Mouse (Mus musculus) C2C12 (cell line): ENCODE data around the gene Cox8a. TPM values are rescaled to one million over a fixed set of nuclear protein-coding genes. Genes with fewer than 3 reads are reported as not detected.

Experiments used
- H3K27me3 ChIP-seq: one replicate; pipeline ENCODE4 v1.6.1; 2011; ENCODE audit not compliant: control insufficient read depth, insufficient read depth, insufficient read length
- H3K36me3 ChIP-seq: one replicate; pipeline ENCODE4 v1.6.1; 2011; ENCODE audit not compliant: control insufficient read depth, insufficient read depth
- H3K4me3 ChIP-seq: one replicate; pipeline ENCODE4 v1.5.1; 2011; ENCODE audit warnings: mild to moderate bottlenecking, control low read depth; ENCODE audit not compliant: poor library complexity, insufficient read depth, severe bottlenecking
- H3K79me2 ChIP-seq: one replicate; pipeline ENCODE4 v1.6.1; 2011; ENCODE audit not compliant: control insufficient read depth, insufficient read depth
- H3K79me3 ChIP-seq: one replicate; pipeline ENCODE4 v1.6.1; 2011; ENCODE audit warnings: low read depth, control low read depth
- H3ac ChIP-seq: one replicate; pipeline ENCODE3; 2011; ENCODE audit warnings: low read depth; ENCODE audit not compliant: control insufficient read depth, insufficient read length
- CEBPB ChIP-seq: IDR thresholded peaks from one replicate; pipeline ENCODE4 v1.6.1; 2011; ENCODE audit warnings: low read depth, mild to moderate bottlenecking, control low read depth, moderate library complexity
- CTCF ChIP-seq: IDR thresholded peaks from one replicate; pipeline ENCODE4 v1.5.1; 2011; ENCODE audit not compliant: control insufficient read depth, insufficient read depth, insufficient read length
- FOSL1 ChIP-seq: IDR thresholded peaks from one replicate; pipeline ENCODE4 v1.8.0; 2011; ENCODE audit warnings: mild to moderate bottlenecking, low read length; ENCODE audit not compliant: poor library complexity, insufficient read depth, severe bottlenecking
- MAX ChIP-seq: IDR thresholded peaks from one replicate; pipeline ENCODE4 v1.6.1; 2011; ENCODE audit warnings: mild to moderate bottlenecking, control low read depth
- MYOD1 ChIP-seq: IDR thresholded peaks from one replicate; pipeline ENCODE4 v1.6.1; 2011; ENCODE audit warnings: low read depth; ENCODE audit not compliant: control insufficient read depth, insufficient read length
- MYOG ChIP-seq: IDR thresholded peaks from one replicate; pipeline ENCODE4 v1.6.1; 2011; ENCODE audit not compliant: control insufficient read depth, insufficient read length; ENCODE audit errors: extremely low read depth
- USF1 ChIP-seq: IDR thresholded peaks from one replicate; pipeline ENCODE4 v1.6.1; 2011; ENCODE audit warnings: low read depth, mild to moderate bottlenecking, control low read depth, moderate library complexity
- polyA plus RNA-seq: library from polyadenylated mRNA; unstranded; fragments of >200 nt; fragmentation: generic; extraction: Trizol; gene quantifications from one replicate; pipeline ENCODE4 v1.2.1, GENCODE M21; 2012; ENCODE audit warnings: missing spikeins

The Cox8a gene
- polyA plus RNA-seq, 1 experiment = 960 TPM

DNA sequence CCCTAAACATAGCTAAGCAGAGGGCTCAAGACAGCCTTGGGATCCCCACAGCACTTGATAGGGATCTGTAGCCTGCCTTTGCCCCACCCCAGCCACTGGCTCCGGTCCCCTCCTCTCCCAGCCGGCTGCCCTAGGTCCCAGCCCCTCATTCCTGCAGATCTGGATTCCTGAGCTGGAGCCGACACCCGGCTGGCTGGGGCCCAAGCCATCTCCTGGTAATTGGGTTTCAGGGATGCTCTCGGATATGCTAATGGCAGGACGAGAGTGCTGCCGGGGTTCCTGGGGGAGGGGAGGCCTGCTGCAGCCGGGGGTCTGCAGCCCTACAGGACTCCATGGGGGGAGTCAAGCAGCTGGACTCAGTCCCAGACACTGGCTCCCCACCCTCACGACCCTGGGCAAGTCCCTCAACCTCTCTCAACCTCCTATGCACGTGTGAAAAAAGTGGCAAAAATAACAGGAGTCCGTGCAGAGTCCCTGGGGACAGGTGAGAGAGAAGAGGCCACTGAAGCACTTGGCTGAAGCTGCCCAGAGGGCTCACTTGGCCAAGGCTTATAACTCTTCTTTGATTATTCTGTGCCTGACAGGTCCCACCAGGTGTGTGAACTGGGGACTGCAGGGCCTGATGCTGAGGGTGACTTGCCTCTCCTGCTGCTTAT, 41.2 kb downstream of the Cox8a start:
- Histone ChIP-seq H3K4me3 (no peak overlapping the region), H3ac (no peak overlapping the region), H3K36me3 (no peaks in the 10 kb centered on the region), H3K79me3 (no peaks in the 10 kb centered on the region), H3K79me2 (no peaks in the 10 kb centered on the region), H3K27me3 (no peaks in the 10 kb centered on the region)
- TF ChIP-seq MYOG (no peak), CEBPB (no peak), CTCF (no peak), USF1 (no peak), MAX (no peak), FOSL1 (no peak), MYOD1 (no peak)

- H3K27me3 ChIP-seq = no peaks in the 10 kb centered on the region
- no peaks in the 10 kb centered on the region for H3K79me2 ChIP-seq
- no peak overlapping the region for H3K4me3 ChIP-seq
- H3K79me3 ChIP-seq = no peaks in the 10 kb centered on the region
- no peaks in the 10 kb centered on the region for H3K36me3 ChIP-seq
- TF ChIP-seq CTCF = no peak
- no peak for TF ChIP-seq MYOD1
- no peak for TF ChIP-seq MYOG
- TF ChIP-seq MAX = no peak
- TF ChIP-seq CEBPB = no peak
- TF ChIP-seq FOSL1 = no peak
- no peak for TF ChIP-seq USF1
- H3ac ChIP-seq = no peak overlapping the region
Measured at GRCm38 (mm10) chr19:7172051-7172866, 45.2 kb downstream of the Cox8a start.

DNA sequence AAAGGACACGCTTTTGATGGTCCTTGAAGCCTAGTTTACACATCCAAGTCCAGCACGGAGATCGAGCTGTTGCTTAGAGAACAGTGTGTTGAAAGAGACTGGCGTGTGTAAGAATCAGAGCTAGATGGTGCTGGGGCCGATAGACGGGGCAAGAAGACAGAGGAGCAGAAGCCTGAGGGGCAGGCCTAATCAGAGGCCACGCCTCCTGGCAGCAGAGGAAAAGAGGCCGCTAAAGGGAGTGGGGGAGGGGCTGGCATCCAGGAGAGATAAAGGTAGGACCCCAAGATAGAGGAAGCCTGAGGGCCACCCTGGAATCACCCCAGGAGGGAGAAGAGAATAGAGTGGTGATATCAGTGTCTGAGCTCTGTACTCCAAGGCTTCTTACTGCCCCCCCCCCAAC, 46.0 kb downstream of the Cox8a start:
- Histone ChIP-seq H3K36me3 (no peaks in the 10 kb centered on the region), H3K27me3 (peaks cover 7% of the 10 kb centered on the region), H3ac (no peak overlapping the region), H3K79me2 (no peaks in the 10 kb centered on the region), H3K79me3 (no peaks in the 10 kb centered on the region), H3K4me3 (no peak overlapping the region)
- no peak for TF ChIP-seq MYOG
- TF ChIP-seq CTCF = no peak
- TF ChIP-seq USF1 = no peak
- TF ChIP-seq MYOD1 = no peak
- TF ChIP-seq CEBPB = no peak
- no peak for TF ChIP-seq FOSL1
- no peak for TF ChIP-seq MAX

DNA sequence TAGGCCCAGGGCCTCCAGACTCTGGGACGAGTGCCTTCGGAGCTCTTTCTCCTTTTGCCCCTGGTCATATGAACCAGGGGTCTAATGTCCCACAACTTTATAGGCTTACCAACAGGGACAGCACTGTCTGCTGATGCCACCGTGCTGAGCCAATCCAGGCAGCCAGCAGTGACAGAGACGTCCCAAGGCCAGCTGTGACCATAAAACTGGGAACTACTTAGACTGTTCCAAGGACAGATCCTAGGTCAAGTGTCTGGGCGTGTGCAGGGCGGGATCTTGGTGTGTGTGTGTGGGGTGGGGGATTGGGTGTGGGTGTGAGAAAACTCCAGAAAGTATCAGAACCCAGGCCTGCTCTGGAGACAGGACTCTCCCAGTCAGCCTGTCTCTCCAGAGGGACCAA, 46.5 kb downstream of the Cox8a start:
- no peak overlapping the region for H3K4me3 ChIP-seq
- no peak overlapping the region for H3ac ChIP-seq
- H3K36me3 ChIP-seq = no peaks in the 10 kb centered on the region
- TF ChIP-seq FOSL1 (no peak), MYOG (no peak), MYOD1 (no peak), CTCF (no peak), CEBPB (no peak), USF1 (no peak), MAX (no peak)
- H3K27me3 ChIP-seq = peaks cover 13% of the 10 kb centered on the region
- H3K79me3 ChIP-seq = no peaks in the 10 kb centered on the region
- H3K79me2 ChIP-seq = no peaks in the 10 kb centered on the region

GRCm38 (mm10) chr19:7168423-7168822, 49.0 kb downstream of the Cox8a start:
- no peaks in the 10 kb centered on the region for H3K79me3 ChIP-seq
- no peaks in the 10 kb centered on the region for H3K79me2 ChIP-seq
- no peak overlapping the region for H3K4me3 ChIP-seq
- no peak overlapping the region for H3ac ChIP-seq
- H3K27me3 ChIP-seq = peaks cover 26% of the 10 kb centered on the region
- no peaks in the 10 kb centered on the region for H3K36me3 ChIP-seq
- TF ChIP-seq FOSL1 (no peak), MYOD1 (no peak), MAX (no peak), CTCF (no peak), CEBPB (no peak), USF1 (no peak), MYOG (no peak)
